Mouse (Mus musculus): Measurements from ENCODE around the gene Tnk2.

Tnk2 gene

GRCm38 (mm10) chr16:32713556-32713955 is 69.9 kb downstream of the Tnk2 start:
- DNase-seq (ENCODE audit: low spot score), result no peak

- no peak for DNase-seq (ENCODE audit: low spot score)
These were observed 71.7 kb downstream of the Tnk2 start for GRCm38 (mm10) chr16:32715364-32715763.

GRCm38 (mm10) chr16:32723163-32723562 is 79.5 kb downstream of the Tnk2 start:
- DNase-seq (ENCODE audit: low spot score), result no peak

GRCm38 (mm10) chr16:32723767-32724166 is 80.1 kb downstream of the Tnk2 start:
- DNase-seq (ENCODE audit: low spot score), result no peak

GRCm38 (mm10) chr16:32724259-32724658 is 80.6 kb downstream of the Tnk2 start:
- no peak for DNase-seq (ENCODE audit: low spot score)

- DNase-seq (ENCODE audit: low spot score), result no peak
These were observed 82.8 kb downstream of the Tnk2 start for GRCm38 (mm10) chr16:32726501-32726900.

GRCm38 (mm10) chr16:32728240-32728639 is 84.6 kb downstream of the Tnk2 start:
- no peak for DNase-seq (ENCODE audit: low spot score)

- DNase-seq (ENCODE audit: low spot score), result no peak
These were observed 85.1 kb downstream of the Tnk2 start for GRCm38 (mm10) chr16:32728730-32729129.

Measured in urinary bladder, postnatal 10 days (tissue).